Mouse (Mus musculus) ES-Bruce4 (cell line): ENCODE data around the gene Arhgap15. TPM values are rescaled to one million over a fixed set of nuclear protein-coding genes. Genes with fewer than 3 reads are reported as not detected.

Source experiments
- H3K27ac ChIP-seq: 2 replicates; pipeline ENCODE4 v1.5.1; 2012; ENCODE audit warnings: low read length, inconsistent platforms; ENCODE audit not compliant: insufficient read depth
- H3K27me3 ChIP-seq: 2 replicates; pipeline ENCODE4 v1.6.1; 2012; ENCODE audit warnings: mild to moderate bottlenecking, low read length, inconsistent platforms; ENCODE audit not compliant: control insufficient read depth, poor library complexity, insufficient read depth, severe bottlenecking
- H3K36me3 ChIP-seq: 2 replicates; pipeline ENCODE4 v1.6.1; 2012; ENCODE audit warnings: inconsistent platforms, mild to moderate bottlenecking, low read length, moderate library complexity; ENCODE audit not compliant: control insufficient read depth, poor library complexity, insufficient read depth, severe bottlenecking
- H3K4me1 ChIP-seq: one replicate; pipeline ENCODE4 v1.8.1; 2011; ENCODE audit warnings: low read length; ENCODE audit not compliant: control insufficient read depth, insufficient read depth
- H3K4me3 ChIP-seq: 2 replicates; pipeline ENCODE4 v1.5.1; 2011; ENCODE audit warnings: low read depth, mild to moderate bottlenecking, low read length
- H3K9ac ChIP-seq: 2 replicates; pipeline ENCODE4 v1.6.1; 2012; ENCODE audit warnings: low read depth, mild to moderate bottlenecking, inconsistent platforms; ENCODE audit not compliant: poor library complexity, severe bottlenecking
- H3K9me3 ChIP-seq: replicated peaks from 2 replicates; pipeline ENCODE4 v1.6.1; 2012; ENCODE audit warnings: mild to moderate bottlenecking, low read length, inconsistent platforms; ENCODE audit not compliant: control insufficient read depth, poor library complexity, insufficient read depth, severe bottlenecking
- CTCF ChIP-seq: IDR thresholded peaks from one replicate; pipeline ENCODE4 v1.8.1; 2011; ENCODE audit warnings: low read depth, low read length
- EP300 ChIP-seq: IDR thresholded peaks from 2 replicates; pipeline ENCODE4 v1.6.1; 2011; ENCODE audit warnings: low read depth, low read length; ENCODE audit not compliant: insufficient read depth
- POLR2A ChIP-seq: IDR thresholded peaks from one replicate; pipeline ENCODE4 v1.8.1; 2011; ENCODE audit warnings: low read length; ENCODE audit not compliant: insufficient read depth
- polyA plus RNA-seq: library from polyadenylated mRNA; stranded (reverse); fragments of >200 nt; gene quantifications from 2 replicates; pipeline ENCODE4 v1.2.4, GENCODE M21; 2011; ENCODE audit warnings: low read depth; ENCODE audit not compliant: missing spikeins, insufficient read depth, insufficient read length

Arhgap15 gene
- polyA plus RNA-seq, 1 experiment, result not detected

DNA sequence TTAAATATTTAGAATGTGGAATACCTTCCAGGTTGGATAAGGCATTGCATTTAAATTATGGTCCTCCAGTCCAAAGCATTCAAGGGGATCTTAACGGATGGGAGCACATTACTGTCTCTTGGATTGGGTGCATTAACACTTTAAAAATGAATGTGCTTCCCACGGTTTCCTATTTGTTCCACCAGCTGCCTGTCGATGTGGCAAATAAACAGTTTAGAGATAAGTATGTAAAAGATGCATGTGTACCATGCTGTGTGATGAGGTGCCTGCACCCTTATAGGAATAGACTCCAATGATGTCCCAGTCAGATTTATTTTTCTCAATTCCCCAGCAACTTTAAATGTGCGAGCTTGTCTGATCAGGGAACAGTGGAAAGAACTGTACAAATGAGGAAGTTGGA lies 332.6 kb downstream of the Arhgap15 start:
- no peaks in the 10 kb centered on the region for H3K27me3 ChIP-seq
- no peak overlapping the region for H3K27ac ChIP-seq
- TF ChIP-seq POLR2A, result no peak
- TF ChIP-seq CTCF, result no peak
- TF ChIP-seq EP300, result no peak
- no peaks in the 10 kb centered on the region for H3K9me3 ChIP-seq
- no peak overlapping the region for H3K4me3 ChIP-seq
- H3K4me1 ChIP-seq, result no peaks in the 10 kb centered on the region
- no peak overlapping the region for H3K9ac ChIP-seq
- no peaks in the 10 kb centered on the region for H3K36me3 ChIP-seq

DNA sequence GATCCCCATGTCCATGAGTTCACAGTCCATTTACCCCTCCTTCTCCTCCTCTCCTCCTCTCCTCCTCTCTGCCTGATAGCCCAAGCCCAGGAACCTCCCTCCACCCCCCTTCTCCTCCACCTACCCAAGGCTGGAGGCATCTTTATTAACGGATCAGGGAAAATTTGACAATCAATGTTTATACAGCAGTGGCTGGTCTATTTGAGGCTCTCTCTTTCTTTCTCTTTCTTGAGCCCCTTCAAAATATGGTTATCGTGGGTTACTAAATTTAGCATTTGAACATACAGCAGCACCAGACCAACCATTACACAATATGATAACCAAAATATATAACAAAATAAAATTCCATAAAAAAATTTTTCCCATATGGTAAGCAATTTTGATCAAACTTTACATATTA lies 335.8 kb downstream of the Arhgap15 start:
- H3K27me3 ChIP-seq, result no peaks in the 10 kb centered on the region
- no peak overlapping the region for H3K9ac ChIP-seq
- H3K4me3 ChIP-seq, result no peak overlapping the region
- H3K36me3 ChIP-seq, result no peaks in the 10 kb centered on the region
- no peak overlapping the region for H3K27ac ChIP-seq
- no peaks in the 10 kb centered on the region for H3K9me3 ChIP-seq
- TF ChIP-seq POLR2A, result no peak
- no peak for TF ChIP-seq EP300
- no peak for TF ChIP-seq CTCF
- no peaks in the 10 kb centered on the region for H3K4me1 ChIP-seq

DNA sequence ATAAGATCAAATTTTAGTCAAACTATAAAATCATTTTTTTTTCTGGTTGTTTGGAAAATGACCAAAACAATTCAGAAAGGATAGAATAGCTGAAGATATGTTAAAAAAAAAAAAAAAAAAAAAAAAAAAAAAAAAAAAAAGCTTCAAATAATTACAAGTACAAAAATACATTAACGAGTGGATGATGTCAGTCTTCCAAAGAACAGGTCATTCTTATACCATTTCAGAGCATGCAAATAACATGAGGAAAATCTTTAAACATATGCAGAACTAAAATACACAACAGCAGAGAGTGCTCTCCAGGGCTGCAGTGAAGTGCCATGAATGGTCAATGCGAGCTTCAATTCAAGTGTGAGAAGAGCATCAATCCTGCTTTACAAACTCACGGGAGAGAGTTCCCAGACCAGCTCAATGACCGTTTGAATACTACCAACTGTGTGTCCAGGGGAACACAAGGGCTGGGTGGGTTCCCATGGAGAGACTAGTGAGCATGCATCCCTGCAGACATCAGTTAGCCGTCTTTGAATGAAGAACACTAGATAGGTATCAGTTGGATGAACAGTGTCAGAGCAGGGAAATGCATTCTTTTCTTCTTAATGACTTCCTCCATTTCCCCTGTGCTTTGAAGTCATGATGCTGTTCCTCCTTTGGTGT lies 337.9 kb downstream of the Arhgap15 start:
- Histone ChIP-seq H3K4me1 (no peaks in the 10 kb centered on the region), H3K9me3 (no peaks in the 10 kb centered on the region), H3K9ac (no peak overlapping the region), H3K27ac (no peak overlapping the region), H3K27me3 (no peaks in the 10 kb centered on the region), H3K36me3 (no peaks in the 10 kb centered on the region), H3K4me3 (no peak overlapping the region)
- TF ChIP-seq EP300, result no peak
- TF ChIP-seq POLR2A, result no peak
- TF ChIP-seq CTCF, result no peak

DNA sequence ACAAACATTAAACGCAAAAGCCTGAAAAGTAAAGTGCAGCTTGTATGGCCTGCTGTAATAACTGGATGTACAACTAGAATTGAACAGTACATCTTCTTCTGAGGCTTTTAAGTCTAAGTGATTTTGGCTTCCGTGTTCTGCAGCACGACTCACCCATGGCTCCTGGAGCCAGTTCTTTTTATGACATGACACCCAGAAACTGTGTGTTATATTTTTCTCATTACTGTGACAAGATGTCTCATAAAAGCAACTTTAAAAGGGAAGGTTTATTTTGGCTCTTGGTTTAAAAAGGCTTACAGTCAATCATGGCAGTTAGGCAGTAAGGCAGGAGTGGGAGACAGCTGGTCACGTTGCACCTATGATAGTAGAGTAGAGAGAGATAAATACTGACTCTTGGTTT lies 349.9 kb downstream of the Arhgap15 start:
- no peak for TF ChIP-seq EP300
- TF ChIP-seq CTCF, result no peak
- TF ChIP-seq POLR2A, result no peak
- Histone ChIP-seq H3K27me3 (no peaks in the 10 kb centered on the region), H3K27ac (no peak overlapping the region), H3K9me3 (no peaks in the 10 kb centered on the region), H3K36me3 (no peaks in the 10 kb centered on the region), H3K9ac (no peak overlapping the region), H3K4me3 (no peak overlapping the region), H3K4me1 (no peaks in the 10 kb centered on the region)

DNA sequence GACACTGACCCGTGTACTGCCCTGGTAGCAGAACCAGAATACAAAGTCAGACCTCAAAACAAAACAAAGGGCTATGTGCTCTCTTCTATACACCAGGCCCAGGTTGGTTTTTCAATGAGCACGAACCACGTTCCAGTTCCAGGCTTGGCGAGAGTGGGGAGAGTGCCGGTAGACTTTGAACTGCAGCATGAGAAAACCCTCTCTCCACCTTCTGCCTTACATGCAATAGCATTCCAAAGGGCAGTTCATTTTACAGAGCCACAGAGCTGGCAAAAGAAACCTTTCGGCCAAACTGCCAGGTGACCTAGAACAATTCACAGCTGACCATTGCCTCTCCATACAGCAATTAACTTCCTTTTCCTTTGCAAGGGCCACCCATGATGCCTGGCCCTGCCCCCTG lies 353.7 kb downstream of the Arhgap15 start:
- no peak overlapping the region for H3K4me3 ChIP-seq
- H3K4me1 ChIP-seq, result no peaks in the 10 kb centered on the region
- no peak overlapping the region for H3K27ac ChIP-seq
- TF ChIP-seq EP300, result no peak
- no peak for TF ChIP-seq POLR2A
- no peak for TF ChIP-seq CTCF
- H3K27me3 ChIP-seq, result no peaks in the 10 kb centered on the region
- H3K36me3 ChIP-seq, result no peaks in the 10 kb centered on the region
- H3K9me3 ChIP-seq, result no peaks in the 10 kb centered on the region
- no peak overlapping the region for H3K9ac ChIP-seq

DNA sequence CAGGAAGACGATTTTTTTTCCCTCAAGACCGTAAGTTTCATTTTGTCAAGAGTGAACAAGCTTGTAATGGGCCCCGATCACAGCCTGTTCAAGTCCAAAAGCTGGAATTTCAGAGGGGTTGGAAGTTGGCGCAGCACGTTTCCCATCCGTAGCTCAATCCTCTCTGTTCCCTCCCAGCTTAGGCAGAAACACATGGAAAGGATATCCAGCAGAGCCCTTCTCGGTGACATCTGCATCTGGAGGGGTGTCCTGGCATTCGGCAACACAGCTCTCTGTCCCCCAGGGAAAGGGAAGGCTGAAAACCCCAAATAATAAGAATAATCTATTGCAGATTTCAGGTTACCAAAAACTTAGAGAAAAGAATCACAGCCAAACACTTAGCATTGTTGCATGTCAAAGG lies 354.7 kb downstream of the Arhgap15 start:
- H3K27me3 ChIP-seq, result no peaks in the 10 kb centered on the region
- no peaks in the 10 kb centered on the region for H3K9me3 ChIP-seq
- no peaks in the 10 kb centered on the region for H3K4me1 ChIP-seq
- no peaks in the 10 kb centered on the region for H3K36me3 ChIP-seq
- H3K27ac ChIP-seq, result no peak overlapping the region
- H3K4me3 ChIP-seq, result no peak overlapping the region
- H3K9ac ChIP-seq, result no peak overlapping the region
- TF ChIP-seq POLR2A (no peak), CTCF (no peak), EP300 (no peak)
